Mouse (Mus musculus) brain, embryonic 18.5 days (tissue): ENCODE results near the gene Tmem184b.

ENCODE experiments used
- DNase-seq: peaks from one replicate; pipeline ENCODE4 v3.0.0-alpha.2; 2012; ENCODE audit warnings: low read depth, low spot score

Tmem184b gene

GRCm38 (mm10) chr15:79342641-79343337 lies 60.6 kb downstream of the Tmem184b start:
- DNase-seq = no peak

GRCm38 (mm10) chr15:79338978-79339377 lies 64.4 kb downstream of the Tmem184b start:
- DNase-seq = no peak

DNA sequence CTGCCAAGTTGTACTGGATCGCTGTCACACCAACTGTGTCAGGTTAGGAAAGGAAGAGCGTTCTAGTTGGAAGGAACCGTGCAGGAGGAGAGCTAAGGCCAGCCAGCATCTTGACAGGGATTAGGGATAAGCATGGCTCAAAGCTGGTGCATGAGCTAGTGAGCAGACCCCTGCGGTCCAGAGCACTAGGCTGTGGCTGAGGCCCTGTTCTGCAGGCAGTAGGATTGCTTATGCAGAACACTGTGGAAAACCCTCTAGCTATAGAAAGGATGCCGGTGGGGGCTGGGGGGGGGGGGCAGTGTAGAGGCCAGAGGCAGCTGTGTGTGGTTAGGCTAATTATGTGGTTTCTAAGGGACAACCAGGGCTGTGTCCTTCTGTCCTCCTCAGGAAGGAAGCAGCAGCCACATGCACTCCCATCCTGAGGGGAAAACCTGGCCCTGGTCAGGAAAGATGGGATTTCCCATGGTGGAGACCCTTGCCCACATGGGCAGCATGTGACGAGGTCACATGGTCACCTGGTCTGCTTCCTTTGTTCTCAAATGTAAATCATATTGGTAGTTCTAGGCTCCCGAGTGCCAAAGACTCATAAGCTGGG lies 68.2 kb downstream of the Tmem184b start:
- DNase-seq = no peak

DNA sequence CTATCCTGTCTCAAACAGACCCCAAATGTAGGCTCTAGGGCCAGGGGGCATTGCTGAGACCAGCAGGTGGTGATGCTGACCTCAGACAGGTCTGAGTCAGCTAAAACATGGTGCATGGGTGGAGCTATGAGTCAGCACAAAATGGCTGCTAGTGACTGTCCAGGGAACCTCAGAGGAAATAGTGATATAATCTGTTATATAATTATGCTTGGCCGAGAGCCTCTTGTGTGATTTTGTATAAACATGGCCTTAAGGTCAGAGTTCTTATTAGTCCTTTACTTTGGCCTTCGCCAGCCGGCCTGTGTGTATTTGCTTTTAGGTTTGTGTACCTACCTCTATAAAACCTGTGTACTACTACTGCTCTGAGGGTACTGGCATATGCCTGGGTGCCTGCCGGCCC lies 70.0 kb downstream of the Tmem184b start:
- DNase-seq = no peak

- no peak for DNase-seq
Observed at GRCm38 (mm10) chr15:79330521-79330920, 72.8 kb downstream of the Tmem184b start.

- DNase-seq = no peak
Observed at GRCm38 (mm10) chr15:79329979-79330363, 73.4 kb downstream of the Tmem184b start.

- no peak for DNase-seq
Observed at GRCm38 (mm10) chr15:79329346-79329978, 73.9 kb downstream of the Tmem184b start.

DNA sequence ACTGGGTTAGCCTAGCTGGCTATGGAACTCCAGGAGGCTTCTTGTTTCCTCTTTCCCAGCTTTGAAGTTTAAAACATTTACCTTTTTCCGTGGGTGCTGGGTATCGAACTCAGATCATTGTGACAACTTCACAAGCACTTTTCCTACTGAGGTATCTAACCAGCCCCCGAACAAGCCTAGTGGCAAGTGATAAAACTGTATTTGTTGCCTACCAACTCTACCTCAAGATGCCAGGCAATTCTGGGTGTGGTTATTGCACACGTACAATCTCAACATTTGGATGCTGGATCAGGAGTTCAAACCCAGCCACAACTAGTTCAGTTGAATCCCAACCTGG lies 74.5 kb downstream of the Tmem184b start:
- no peak for DNase-seq

- peak; percentile 94 for DNase-seq
Observed at GRCm38 (mm10) chr15:79328058-79328938, 75.1 kb downstream of the Tmem184b start, which contains the start of gene Pla2g6. Gene Pla2g6, minus strand, starts transcription at chr15:79328390.

- DNase-seq = peak; percentile 46
Observed at GRCm38 (mm10) chr15:79326971-79327961, 76.1 kb downstream of the Tmem184b start.

DNA sequence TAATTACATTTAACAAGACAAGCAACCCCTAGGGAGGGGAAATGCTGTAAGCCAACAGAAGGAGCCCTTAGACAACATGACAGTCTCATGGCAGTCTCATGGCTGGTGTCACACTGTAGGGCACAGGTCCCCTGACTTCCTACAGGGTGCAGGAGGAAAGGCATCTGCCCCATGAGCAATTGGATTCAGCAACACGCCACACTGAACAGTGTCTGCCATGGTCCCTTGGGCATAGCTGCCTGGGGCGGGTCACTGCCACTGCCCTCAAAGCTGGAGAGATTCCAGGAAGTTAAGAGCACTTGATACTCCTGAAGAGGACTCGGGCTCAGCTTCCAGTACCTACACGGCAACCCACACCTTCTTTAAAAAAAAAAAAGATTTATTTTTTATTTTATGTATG lies 77.1 kb downstream of the Tmem184b start:
- DNase-seq = no peak

- no peak for DNase-seq
Observed at GRCm38 (mm10) chr15:79325742-79326141, 77.6 kb downstream of the Tmem184b start.

GRCm38 (mm10) chr15:79324373-79324772 lies 79.0 kb downstream of the Tmem184b start:
- DNase-seq = no peak

- no peak for DNase-seq
Observed at GRCm38 (mm10) chr15:79323791-79324155, 79.6 kb downstream of the Tmem184b start.

GRCm38 (mm10) chr15:79322991-79323790 lies 80.2 kb downstream of the Tmem184b start:
- no peak for DNase-seq

DNA sequence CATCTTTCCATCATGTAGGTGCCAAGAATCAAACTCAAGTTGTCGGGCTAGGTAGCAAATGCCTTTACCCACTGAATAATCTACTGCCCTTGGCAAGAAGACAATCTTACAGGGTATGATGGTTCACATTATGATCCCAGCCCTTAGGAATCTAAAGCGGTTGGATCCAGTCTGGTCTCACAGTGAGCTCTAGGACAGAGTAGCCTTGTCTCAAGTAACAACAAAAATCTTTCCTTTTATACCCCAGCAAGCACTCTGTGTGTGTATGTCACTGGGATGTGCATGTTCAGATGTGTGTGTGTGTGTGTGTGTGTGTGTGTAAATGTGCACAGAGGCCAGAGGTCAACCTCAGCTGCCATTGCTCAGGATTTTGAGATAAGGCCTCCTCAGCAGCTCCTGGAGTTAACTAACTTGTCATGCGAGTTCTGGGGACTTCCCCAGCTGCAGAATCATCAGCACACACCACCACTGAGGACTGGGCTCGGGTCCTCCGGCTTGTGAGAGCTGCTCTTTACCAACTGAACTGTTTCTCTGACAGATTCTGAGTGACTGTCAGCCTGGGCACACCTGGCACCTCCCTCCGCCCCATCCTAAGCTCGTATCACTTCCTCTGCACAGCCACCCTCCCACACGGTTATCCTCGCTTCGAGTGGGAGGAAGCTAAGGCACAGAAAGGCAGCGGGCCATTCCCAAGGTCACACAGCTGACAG lies 80.9 kb downstream of the Tmem184b start:
- DNase-seq = no peak

DNA sequence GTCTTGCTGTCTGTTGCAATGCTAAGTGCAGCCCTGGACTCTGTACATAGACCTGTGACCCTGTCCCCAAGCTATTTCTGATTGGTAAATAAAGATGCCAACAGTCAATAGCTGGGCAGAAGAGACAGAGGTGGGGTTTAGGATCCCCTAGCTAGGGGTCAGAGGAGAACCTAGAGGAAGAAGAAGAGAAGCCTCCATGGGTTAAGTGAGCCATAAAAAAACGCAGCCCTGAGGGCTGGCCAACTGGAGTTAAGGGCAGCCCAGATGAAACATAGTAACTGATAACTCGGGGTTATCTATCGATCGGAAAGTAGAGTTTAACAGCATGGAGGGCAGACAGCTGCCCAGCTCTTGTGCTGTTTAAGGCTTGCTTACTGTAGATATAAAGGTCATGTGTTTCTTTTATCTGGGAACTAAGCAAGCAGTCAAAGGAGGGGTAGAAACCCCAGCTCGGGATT lies 81.6 kb downstream of the Tmem184b start:
- DNase-seq = no peak

DNA sequence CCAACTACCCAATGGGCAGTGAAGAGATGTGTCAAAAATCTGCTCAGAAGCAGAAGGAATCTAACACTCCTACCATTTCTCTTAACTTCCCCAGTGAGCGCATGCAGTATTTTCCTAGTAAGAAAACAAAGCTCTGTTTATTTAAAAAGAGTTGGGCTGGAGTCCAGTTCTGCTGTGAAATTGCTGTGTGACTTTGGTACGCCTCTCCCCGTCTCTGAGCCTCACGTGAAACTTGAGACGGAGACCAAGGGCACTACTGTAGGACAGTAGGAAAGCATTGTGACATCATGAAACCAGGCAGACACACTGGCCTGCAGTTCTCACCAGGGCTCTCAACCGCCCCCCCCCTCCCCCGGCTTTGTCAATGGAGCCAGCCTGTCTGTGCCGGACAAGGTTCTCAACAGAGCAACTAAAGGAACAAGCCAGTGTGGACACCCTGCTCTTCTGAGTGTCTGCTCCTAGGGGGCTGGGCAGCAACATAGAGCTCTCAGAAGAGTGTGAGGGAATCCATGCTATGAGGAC lies 89.5 kb downstream of the Tmem184b start:
- no peak for DNase-seq
